Mouse (Mus musculus) ZHBTc4 (cell line): Measurements from ENCODE around the gene Pck2.
A peak's percentile ranks its signal among the peaks of the same experiment; 100 is the strongest.

Experiments used
- DNase-seq: peaks from one replicate; pipeline ENCODE4 v3.0.0-alpha.2; 2011; ENCODE audit warnings: low read depth, low spot score

Pck2 gene

GRCm38 (mm10) chr14:55527940-55528339 is 12.1 kb upstream of the Pck2 start:
- DNase-seq: peak; percentile 83

- peak; percentile 72 for DNase-seq
These were observed 3.8 kb upstream of the Pck2 start for GRCm38 (mm10) chr14:55536116-55536745.

- DNase-seq: peak; percentile 26
These were observed 788 bp downstream of the Pck2 start for GRCm38 (mm10) chr14:55540787-55541321.

- no peak for DNase-seq
These were observed 2.2 kb downstream of the Pck2 start for GRCm38 (mm10) chr14:55542268-55542667.

- no peak for DNase-seq
These were observed 4.3 kb downstream of the Pck2 start for GRCm38 (mm10) chr14:55544334-55544733.

- DNase-seq: no peak
These were observed 10.1 kb downstream of the Pck2 start for GRCm38 (mm10) chr14:55550191-55550590.

- peak; percentile 82 for DNase-seq
These were observed 11.3 kb downstream of the Pck2 start for GRCm38 (mm10) chr14:55551347-55551746.

- DNase-seq: no peak
These were observed 11.7 kb downstream of the Pck2 start for GRCm38 (mm10) chr14:55551794-55552193.

GRCm38 (mm10) chr14:55554635-55555034 is 14.6 kb downstream of the Pck2 start:
- DNase-seq: peak; percentile 20

GRCm38 (mm10) chr14:55555788-55556187 is 15.7 kb downstream of the Pck2 start:
- DNase-seq: no peak

- DNase-seq: peak; percentile 83
These were observed 16.9 kb downstream of the Pck2 start for GRCm38 (mm10) chr14:55557003-55557402.

- no peak for DNase-seq
These were observed 17.5 kb downstream of the Pck2 start for GRCm38 (mm10) chr14:55557587-55557986.

- DNase-seq: no peak
These were observed 18.8 kb downstream of the Pck2 start for GRCm38 (mm10) chr14:55558740-55559448.

- peak; percentile 98 for DNase-seq
These were observed 19.7 kb downstream of the Pck2 start, which contains the start of gene Dcaf11 for GRCm38 (mm10) chr14:55559799-55560201. Dcaf11 (plus strand) TSS chr14:55560006.

- peak; percentile 99 for DNase-seq
These were observed 20.4 kb downstream of the Pck2 start, which contains the start of gene A730061H03Rik for GRCm38 (mm10) chr14:55560202-55561073. A730061H03Rik (minus strand) TSS chr14:55560406.

- DNase-seq: no peak
These were observed 21.8 kb downstream of the Pck2 start for GRCm38 (mm10) chr14:55561860-55562259.

GRCm38 (mm10) chr14:55563249-55563648 is 23.2 kb downstream of the Pck2 start:
- DNase-seq: no peak

- DNase-seq: no peak
These were observed 25.7 kb downstream of the Pck2 start for GRCm38 (mm10) chr14:55565748-55566147.

- DNase-seq: no peak
These were observed 27.4 kb downstream of the Pck2 start for GRCm38 (mm10) chr14:55567496-55567895.

- no peak for DNase-seq
These were observed 30.5 kb downstream of the Pck2 start for GRCm38 (mm10) chr14:55570588-55570987.

GRCm38 (mm10) chr14:55571760-55572159 is 31.7 kb downstream of the Pck2 start:
- DNase-seq: no peak

GRCm38 (mm10) chr14:55575302-55575701 is 35.2 kb downstream of the Pck2 start, which contains the start of gene Fitm1:
Fitm1 (plus strand) TSS chr14:55575617.
- no peak for DNase-seq
